Mouse (Mus musculus): Measurements from ENCODE around the gene Gpc3.

DNA sequence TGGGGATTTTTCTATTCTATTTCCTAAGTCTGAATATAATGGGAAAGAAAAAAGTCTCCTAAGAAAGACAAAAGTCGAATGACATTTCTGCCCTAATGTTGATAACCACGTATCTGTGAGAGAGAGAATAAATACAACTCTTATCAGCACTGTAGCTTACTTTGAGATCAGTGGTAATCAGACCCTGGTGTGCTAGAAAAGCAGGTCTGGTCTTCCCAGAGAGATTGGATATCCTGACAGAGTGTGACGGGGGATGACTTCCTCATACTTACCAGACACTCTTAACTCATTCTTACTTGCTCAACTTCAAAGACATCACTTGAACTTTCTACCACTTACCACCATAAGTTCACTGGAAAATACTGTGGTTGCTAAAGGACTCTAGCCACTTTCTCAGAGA is 88.6 kb downstream of the Gpc3 start:
- TF ChIP-seq CTCF (IDR thresholded peaks at IDR 0.05; ENCODE audit: control insufficient read depth, insufficient read depth, insufficient replicate concordance, low read depth, low read length) = no peak
- TF ChIP-seq POLR2A (IDR thresholded peaks at IDR 0.05; ENCODE audit: control insufficient read depth, low read depth, low read length) = no peak

Data from testis, adult 2 months (tissue).